Mouse (Mus musculus) midbrain, postnatal 0 days (tissue): ENCODE measurements at regions not wholly inside any gene's neighbourhood (a gene's known extent, or its start where the extent isn't known, plus 50 kb on each side); places are given as distances from the start of the nearest gene placed in this dataset.
A peak's percentile ranks its signal among the peaks of the same experiment; 100 is the strongest.

ENCODE experiments used
- ATAC-seq: fragments of 200-750 bp; cut with Nextera tagmentation; 2 replicates; pipeline ENCODE4 v1.8.0; 2017; ENCODE audit warnings: moderate number of reproducible peaks, mild to moderate bottlenecking, moderate TSS enrichment, moderate library complexity; ENCODE audit not compliant: low FRiP score
- DNase-seq: peaks from one replicate; pipeline ENCODE4 v3.0.0-alpha.2; 2015; ENCODE audit warnings: low spot score
- H3K27ac ChIP-seq: fragments of 300-500 bp; sonication (generic); 2 replicates; pipeline ENCODE4 v1.5.1; 2014; ENCODE audit warnings: low read depth, mild to moderate bottlenecking, low read length, mixed read lengths
- H3K27me3 ChIP-seq: fragments of 300-500 bp; sonication (generic); 2 replicates; pipeline ENCODE4 v1.6.1; 2014; ENCODE audit warnings: low read length, control low read depth, mixed read lengths; ENCODE audit not compliant: insufficient read depth
- H3K36me3 ChIP-seq: fragments of 300-500 bp; sonication (generic); 2 replicates; pipeline ENCODE4 v1.6.1; 2014; ENCODE audit warnings: low read length, control low read depth, mixed read lengths; ENCODE audit not compliant: insufficient read depth
- H3K4me1 ChIP-seq: fragments of 300-500 bp; sonication (generic); 2 replicates; pipeline ENCODE4 v1.6.1; 2014; ENCODE audit warnings: mild to moderate bottlenecking, control low read depth, antibody characterized with exemption, low read length, mixed read lengths; ENCODE audit not compliant: insufficient read depth
- H3K4me2 ChIP-seq: fragments of 300-500 bp; sonication (generic); 2 replicates; pipeline ENCODE4 v1.6.1; 2014; ENCODE audit warnings: low read depth, mild to moderate bottlenecking, low read length, mixed read lengths; ENCODE audit not compliant: poor library complexity, severe bottlenecking
- H3K4me3 ChIP-seq: fragments of 300-500 bp; sonication (generic); 2 replicates; pipeline ENCODE4 v1.5.1; 2014; ENCODE audit warnings: low read depth, mild to moderate bottlenecking, low read length, moderate library complexity
- H3K9ac ChIP-seq: fragments of 300-500 bp; sonication (generic); replicated peaks from 2 replicates; pipeline ENCODE4 v1.6.1; 2014; ENCODE audit warnings: mild to moderate bottlenecking, low read length, moderate library complexity, mixed read lengths; ENCODE audit not compliant: poor library complexity, severe bottlenecking
- H3K9me3 ChIP-seq: fragments of 300-500 bp; sonication (generic); 2 replicates; pipeline ENCODE4 v1.6.1; 2016; ENCODE audit warnings: low read length, control low read depth
- CTCF ChIP-seq: IDR thresholded peaks from 2 replicates; pipeline ENCODE4 v1.5.1; 2016; ENCODE audit warnings: antibody characterized with exemption, mild to moderate bottlenecking
- WGBS: fragments of 180-500 bp; shearing (Covaris S2); extraction: QIAGEN DNeasy Blood & Tissue Kit; methylation state at CpG from one replicate; pipeline ENCODE4 v1.1.7; 2014; 5-methylcytosine and 5-hydroxymethylcytosine counted together

DNA sequence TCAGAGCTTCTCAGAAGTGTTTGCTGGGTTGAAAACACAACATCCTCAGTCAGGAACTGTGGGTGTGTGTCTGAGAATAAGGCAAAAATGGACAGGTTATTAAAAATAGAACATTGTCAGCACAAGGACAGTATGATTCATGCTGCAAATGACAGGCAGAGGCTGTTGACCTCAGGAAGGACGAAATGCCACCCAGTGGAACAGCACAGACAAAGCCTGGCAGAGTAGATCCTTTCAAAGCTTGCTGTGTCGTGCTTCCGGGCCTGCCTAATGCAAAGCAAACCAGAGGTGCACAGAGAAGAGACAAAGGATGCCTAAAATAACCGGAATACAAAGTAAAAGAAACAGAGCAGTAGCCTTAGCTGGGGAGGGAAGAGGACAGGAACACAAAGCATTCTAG, 54.4 kb upstream of the Tnrc6a start:
- Histone ChIP-seq H3K9me3 (no peaks in the 10 kb centered on the region), H3K4me2 (no peak overlapping the region), H3K4me1 (peaks cover 6% of the 10 kb centered on the region; the same call in 1 of the 2 replicates), H3K4me3 (no peak overlapping the region), H3K27ac (peak overlapping the region; percentile 65), H3K27me3 (no peaks in the 10 kb centered on the region), H3K9ac (no peak overlapping the region), H3K36me3 (no peaks in the 10 kb centered on the region)
- WGBS: 3% methylated on average over 4 of the region's 4 CpGs
- DNase-seq: peak; percentile 47
- TF ChIP-seq CTCF: peak; percentile 32
- ATAC-seq: peak; percentile 44; the same call in 1 of the 2 replicates

DNA sequence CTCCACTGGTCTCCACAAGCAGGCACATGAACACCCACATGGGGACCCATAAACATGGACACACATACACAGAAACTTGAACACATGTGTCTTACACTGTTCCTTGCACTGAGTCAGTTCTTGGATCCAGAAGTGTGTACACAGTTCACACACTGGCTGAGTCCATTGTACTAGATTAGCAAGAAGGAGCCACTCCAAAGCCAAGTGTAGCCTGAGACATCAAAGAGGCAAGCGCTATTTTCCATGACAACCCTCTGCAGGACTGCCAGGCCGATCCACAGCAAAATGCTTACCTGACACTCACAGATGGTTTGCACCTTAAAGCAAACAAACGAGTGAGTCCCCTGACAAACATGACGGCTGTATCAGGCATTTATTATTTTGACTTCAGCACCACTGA, 52.8 kb upstream of the Tnrc6a start:
- no peak for TF ChIP-seq CTCF
- no peak overlapping the region for H3K4me2 ChIP-seq
- DNase-seq (no peak), ATAC-seq (no peak)
- H3K9ac ChIP-seq: no peak overlapping the region
- no peak overlapping the region for H3K4me3 ChIP-seq
- no peaks in the 10 kb centered on the region for H3K36me3 ChIP-seq
- peaks cover 6% of the 10 kb centered on the region; the same call in 1 of the 2 replicates for H3K4me1 ChIP-seq
- H3K9me3 ChIP-seq: no peaks in the 10 kb centered on the region
- no peaks in the 10 kb centered on the region for H3K27me3 ChIP-seq
- H3K27ac ChIP-seq: no peak overlapping the region
- 61% methylated on average over 4 of the region's 4 CpGs for WGBS
